Mouse (Mus musculus): ENCODE measurements around the gene Zfp410. TPM values are rescaled to one million over a fixed set of nuclear protein-coding genes. Genes with fewer than 3 reads are reported as not detected.

Gene Zfp410
- polyA plus RNA-seq, 1 experiment from 2014 or later = 82.1 TPM

Other genes starting within 250 kb of the Zfp410 start
- gene Acot5, start 247.5 kb upstream of the Zfp410 start, polyA plus RNA-seq (2015; fragmentation: Nextera tagmentation; extraction: Ambion mirVana) = 0.14 and 0.23 TPM in 2 replicates
- gene Acot6, start 216.2 kb upstream of the Zfp410 start, polyA plus RNA-seq (2015; fragmentation: Nextera tagmentation; extraction: Ambion mirVana) = 0.63 and 1.0 TPM in 2 replicates
- gene Dnal1, start 202.5 kb upstream of the Zfp410 start, polyA plus RNA-seq (2015; fragmentation: Nextera tagmentation; extraction: Ambion mirVana) = 4.9 and 7.0 TPM in 2 replicates
- 3.1 and 3.7 TPM in 2 replicates for gene Pnma1, start 168.4 kb upstream of the Zfp410 start, polyA plus RNA-seq (2015; fragmentation: Nextera tagmentation; extraction: Ambion mirVana)
- 4.9 TPM in 2 replicates for gene Elmsan1, start 98.0 kb upstream of the Zfp410 start, polyA plus RNA-seq (2015; fragmentation: Nextera tagmentation; extraction: Ambion mirVana)
- gene Ptgr2, start 31.6 kb upstream of the Zfp410 start, polyA plus RNA-seq (2015; fragmentation: Nextera tagmentation; extraction: Ambion mirVana) = 14.0 and 16.3 TPM in 2 replicates
- gene Coq6, start 44.8 kb downstream of the Zfp410 start, polyA plus RNA-seq (2015; fragmentation: Nextera tagmentation; extraction: Ambion mirVana) = 39.4 and 41.3 TPM in 2 replicates
- gene Fam161b, start 45.0 kb downstream of the Zfp410 start, polyA plus RNA-seq (2015; fragmentation: Nextera tagmentation; extraction: Ambion mirVana) = 14.2 and 17.6 TPM in 2 replicates
- 12.5 and 12.6 TPM in 2 replicates for gene Entpd5, start 92.2 kb downstream of the Zfp410 start, polyA plus RNA-seq (2015; fragmentation: Nextera tagmentation; extraction: Ambion mirVana)
- gene Bbof1, start 92.2 kb downstream of the Zfp410 start, polyA plus RNA-seq (2015; fragmentation: Nextera tagmentation; extraction: Ambion mirVana) = 3.0 and 4.7 TPM in 2 replicates
- 27.6 and 33.3 TPM in 2 replicates for gene Rnf113a2, start 100.3 kb downstream of the Zfp410 start, polyA plus RNA-seq (2015; fragmentation: Nextera tagmentation; extraction: Ambion mirVana)
- 31.5 and 31.9 TPM in 2 replicates for gene Aldh6a1, start 134.2 kb downstream of the Zfp410 start, polyA plus RNA-seq (2015; fragmentation: Nextera tagmentation; extraction: Ambion mirVana)
- gene Lin52, start 134.6 kb downstream of the Zfp410 start, polyA plus RNA-seq (2015; fragmentation: Nextera tagmentation; extraction: Ambion mirVana) = 31.7 and 33.6 TPM in 2 replicates

All from neural tube, embryonic 13.5 days (tissue).